Mouse (Mus musculus) heart, embryonic 14.5 days (tissue): ENCODE data around the gene Akap8. TPM values are rescaled to one million over a fixed set of nuclear protein-coding genes. Genes with fewer than 3 reads are reported as not detected.

Experiments used
- ATAC-seq: fragments of 200-750 bp; cut with Nextera tagmentation; 2 replicates; pipeline ENCODE4 v1.8.0; 2017; ENCODE audit warnings: low read depth, moderate TSS enrichment; ENCODE audit not compliant: insufficient number of reproducible peaks, insufficient read depth, low FRiP score
- H3K27ac ChIP-seq, 2 experiments: fragments of 200-500 bp in 1 of 2; fragments of 300-500 bp in 1 of 2; sonication (generic) in 1 of 2; replicated peaks in 1 of 2; 2 replicates each; pipeline ENCODE4 v1.5.1; 2012 to 2014; ENCODE audit warnings: low read depth in 2 of 2, low read length in 2 of 2, control low read depth in 1 of 2, mild to moderate bottlenecking in 1 of 2, mixed read lengths in 1 of 2; ENCODE audit not compliant: control insufficient read depth in 1 of 2, insufficient read depth in 1 of 2
- H3K27me3 ChIP-seq: fragments of 300-500 bp; sonication (generic); 2 replicates; pipeline ENCODE4 v1.6.1; 2014; ENCODE audit warnings: mild to moderate bottlenecking, low read length, control low read depth; ENCODE audit not compliant: control insufficient read depth, insufficient read depth
- H3K36me3 ChIP-seq: fragments of 300-500 bp; sonication (generic); 2 replicates; pipeline ENCODE4 v1.6.1; 2014; ENCODE audit warnings: mild to moderate bottlenecking, control low read depth, low read length, mixed read lengths; ENCODE audit not compliant: control insufficient read depth, insufficient read depth
- H3K4me1 ChIP-seq, 2 experiments: fragments of 200-500 bp in 1 of 2; fragments of 300-500 bp in 1 of 2; sonication (generic) in 1 of 2; 2 replicates each; pipeline ENCODE4 v1.6.1; 2012 to 2014; ENCODE audit warnings: low read length in 2 of 2, control low read depth in 1 of 2, mixed read lengths in 1 of 2; ENCODE audit not compliant: control insufficient read depth in 2 of 2, insufficient read depth in 2 of 2
- H3K4me2 ChIP-seq: fragments of 300-500 bp; sonication (generic); 2 replicates; pipeline ENCODE4 v1.6.1; 2014; ENCODE audit warnings: mild to moderate bottlenecking, low read length
- H3K4me3 ChIP-seq, 2 experiments: fragments of 200-500 bp in 1 of 2; fragments of 300-500 bp in 1 of 2; sonication (generic) in 1 of 2; 2 replicates each; pipeline ENCODE4 v1.5.1; 2012 to 2014; ENCODE audit warnings: low read length in 2 of 2, mild to moderate bottlenecking in 2 of 2, control low read depth in 1 of 2, low read depth in 1 of 2, moderate library complexity in 1 of 2; ENCODE audit not compliant: control insufficient read depth in 1 of 2, insufficient read depth in 1 of 2
- H3K9ac ChIP-seq: fragments of 300-500 bp; sonication (generic); 2 replicates; pipeline ENCODE4 v1.6.1; 2014; ENCODE audit warnings: mild to moderate bottlenecking, low read length
- H3K9me3 ChIP-seq: fragments of 300-500 bp; sonication (generic); 2 replicates; pipeline ENCODE4 v1.6.1; 2016; ENCODE audit warnings: low read length, control low read depth; ENCODE audit not compliant: control insufficient read depth
- WGBS: fragments of 180-500 bp; shearing (Covaris S2); extraction: QIAGEN DNeasy Blood & Tissue Kit; methylation state at CpG from one replicate; pipeline ENCODE4 v1.1.7; 2014; 5-methylcytosine and 5-hydroxymethylcytosine counted together
- polyA plus RNA-seq: library from polyadenylated mRNA; unstranded; fragments of >200 nt; fragmentation: Nextera tagmentation; extraction: Ambion mirVana; gene quantifications from 2 replicates; pipeline ENCODE4 v1.2.1, GENCODE M21; 2014

Akap8 gene
- polyA plus RNA-seq, 1 experiment from 2014 or later = 34.9 TPM

GRCm38 (mm10) chr17:32354211-32354610 is 33.2 kb upstream of the Akap8 start:
- Histone ChIP-seq H3K4me1 (peaks cover 0 to 7% of the 10 kb centered on the region in 2 experiments; a peak in 1 of 4 replicates), H3K27me3 (no peaks in the 10 kb centered on the region)

DNA sequence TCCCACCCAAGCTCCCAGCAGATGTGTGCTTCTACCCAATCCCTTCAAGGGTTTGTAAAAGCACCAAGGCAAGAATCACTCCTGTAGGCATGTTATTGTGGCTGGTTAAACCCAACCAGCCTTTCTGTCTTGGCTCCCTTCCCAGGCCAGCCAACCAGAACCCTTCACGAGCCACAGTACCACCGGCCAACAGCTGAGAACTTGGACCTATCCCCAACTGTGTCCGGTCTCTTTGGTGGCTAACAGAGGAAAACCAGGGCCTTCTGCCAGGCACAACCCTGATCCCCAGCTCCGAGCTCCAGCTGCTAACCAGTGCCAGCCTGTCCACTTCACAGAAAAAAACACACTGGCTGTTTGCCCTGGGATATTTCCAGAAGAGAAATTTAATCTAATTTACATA is 32.7 kb upstream of the Akap8 start:
- H3K27ac ChIP-seq = 0 out of 4 replicates have a peak overlapping the region, but pooled peaks of 1 of the 2 experiments have one; percentile 10
- H3K9ac ChIP-seq = no peak overlapping the region
- H3K27me3 ChIP-seq = no peaks in the 10 kb centered on the region
- H3K4me1 ChIP-seq = peaks cover 0 to 12% of the 10 kb centered on the region in 2 experiments; a peak in 2 of 4 replicates
- WGBS = 57% methylated on average over 4 of the region's 4 CpGs
- no peak overlapping the region for H3K4me3 ChIP-seq
- H3K36me3 ChIP-seq = peaks cover 53% of the 10 kb centered on the region
- no peak overlapping the region for H3K4me2 ChIP-seq
- no peaks in the 10 kb centered on the region for H3K9me3 ChIP-seq
- no peak for ATAC-seq

More at GRCm38 (mm10) chr17:32354211-32354610, 33.2 kb upstream of the Akap8 start:
- Histone ChIP-seq H3K4me2 (no peak overlapping the region), H3K4me3 (no peak overlapping the region), H3K27ac (peak overlapping the region in 1 of 2 experiments; percentile 35; a peak in 1 of 4 replicates), H3K9ac (no peak overlapping the region), H3K9me3 (no peaks in the 10 kb centered on the region), H3K36me3 (peaks cover 59% of the 10 kb centered on the region)
- WGBS = 55% methylated on average over 5 of the region's 5 CpGs
- no peak for ATAC-seq

DNA sequence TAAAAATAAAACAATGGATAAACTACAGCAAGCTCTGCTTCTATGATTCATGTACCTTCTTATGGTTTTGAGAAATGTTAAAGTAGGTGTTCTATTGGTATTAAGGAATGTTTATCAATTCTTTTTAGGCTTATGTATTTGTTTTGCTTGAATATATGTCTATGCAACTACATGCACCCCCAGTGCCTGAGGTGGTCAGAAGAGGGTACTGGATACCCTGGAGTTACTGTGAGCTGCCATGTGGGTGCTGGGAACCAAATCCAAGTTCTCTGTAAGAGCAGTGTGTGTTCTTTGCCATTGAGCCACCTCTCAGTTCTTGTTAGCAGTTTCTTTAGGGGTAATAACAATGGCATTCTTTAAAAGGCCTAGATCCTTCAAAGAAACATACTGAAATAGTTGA is 30.7 kb upstream of the Akap8 start:
- no peak overlapping the region for H3K9ac ChIP-seq
- no peak overlapping the region for H3K4me3 ChIP-seq
- H3K9me3 ChIP-seq = no peaks in the 10 kb centered on the region
- H3K27ac ChIP-seq = no peak overlapping the region
- H3K4me2 ChIP-seq = no peak overlapping the region
- H3K27me3 ChIP-seq = no peaks in the 10 kb centered on the region
- peaks cover 0 to 16% of the 10 kb centered on the region in 2 experiments; a peak in 2 of 4 replicates for H3K4me1 ChIP-seq
- no peak for ATAC-seq
- H3K36me3 ChIP-seq = peaks cover 34% of the 10 kb centered on the region

DNA sequence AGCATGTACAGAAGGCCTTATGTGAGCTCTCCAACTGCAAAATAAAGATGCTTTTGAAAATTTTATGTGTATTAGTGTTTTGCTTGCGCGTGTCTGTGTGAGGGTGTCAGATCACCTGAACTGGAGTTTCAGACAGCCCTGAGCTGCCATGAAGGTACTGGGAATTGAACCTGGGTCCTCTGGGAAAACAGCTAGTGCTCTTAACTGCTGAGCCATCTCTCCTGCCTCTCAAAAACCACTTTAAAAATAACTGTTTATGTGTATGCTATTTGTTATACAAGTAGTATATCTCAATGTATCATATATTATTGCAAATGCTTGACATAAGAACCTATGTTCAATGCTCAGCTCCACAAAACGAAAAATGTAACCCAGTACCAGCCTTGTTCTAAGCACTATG is 30.2 kb upstream of the Akap8 start:
- no peak overlapping the region for H3K27ac ChIP-seq
- peak overlapping the region; percentile 66 for H3K9ac ChIP-seq
- peak overlapping the region; percentile 74 for H3K4me2 ChIP-seq
- H3K4me3 ChIP-seq = peak overlapping the region in 1 of 2 experiments; percentile 66; a peak in 2 of 4 replicates
- 72% methylated on average over 3 of the region's 3 CpGs for WGBS
- ATAC-seq = no peak
- peaks cover 0 to 16% of the 10 kb centered on the region in 2 experiments; a peak in 2 of 4 replicates for H3K4me1 ChIP-seq
- H3K9me3 ChIP-seq = no peaks in the 10 kb centered on the region
- no peaks in the 10 kb centered on the region for H3K27me3 ChIP-seq
- peaks cover 29% of the 10 kb centered on the region for H3K36me3 ChIP-seq

DNA sequence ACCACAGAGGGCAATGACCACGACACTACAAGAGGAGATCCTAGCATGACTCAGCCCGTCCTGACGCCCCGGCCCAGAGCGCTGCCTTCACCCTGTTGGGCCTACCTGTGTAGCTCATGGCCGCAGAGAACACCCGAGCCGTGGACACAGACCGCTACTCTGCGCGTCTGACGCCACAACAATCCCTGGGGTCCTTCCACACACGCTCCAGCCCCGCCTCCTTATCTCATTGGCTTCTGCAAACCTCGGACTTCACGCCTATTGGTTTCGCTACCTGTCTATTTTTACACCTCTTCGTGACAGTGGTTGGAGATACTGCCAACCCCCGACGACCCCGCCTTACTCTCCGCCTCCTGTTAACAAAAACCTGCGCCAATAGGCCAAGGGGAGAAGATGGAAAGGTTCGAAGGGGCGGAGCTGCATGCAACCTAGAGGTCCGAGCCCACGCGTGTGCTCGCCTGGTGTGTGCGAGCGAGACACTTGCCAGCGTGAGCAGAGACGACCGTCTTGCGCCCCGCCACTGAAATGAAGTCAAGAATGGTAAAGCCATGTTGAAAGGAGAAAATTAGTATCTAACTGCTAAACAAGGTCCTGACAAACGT is 29.4 kb upstream of the Akap8 start, which contains the start of gene Akap8l:
Akap8l (minus strand) TSS at position 226 of the 602 bp plus-strand sequence.
- Histone ChIP-seq H3K4me3 (peak within 1 kb of the TSS; percentile 66 to 72), H3K4me2 (peak within 1 kb of the TSS; percentile 95), H3K9ac (peak within 1 kb of the TSS; percentile 85), H3K27ac (peak within 1 kb of the TSS; percentile 71 to 85), H3K4me1 (peaks cover 0 to 16% of the 10 kb centered on the region in 2 experiments; a peak in 2 of 4 replicates), H3K36me3 (peaks cover 21% of the 10 kb centered on the region), H3K27me3 (no peaks in the 10 kb centered on the region), H3K9me3 (no peaks in the 10 kb centered on the region)
- peak; percentile 96 for ATAC-seq
- under 1% methylated on average over 37 of the region's 37 CpGs for WGBS

- peak overlapping the region; percentile 95 for H3K4me2 ChIP-seq
- peak; percentile 12 for ATAC-seq
- H3K27me3 ChIP-seq = no peaks in the 10 kb centered on the region
- peaks cover 0 to 16% of the 10 kb centered on the region in 2 experiments; a peak in 2 of 4 replicates for H3K4me1 ChIP-seq
- H3K36me3 ChIP-seq = peaks cover 19% of the 10 kb centered on the region
- WGBS = under 1% methylated on average over 24 of the region's 24 CpGs
- H3K9me3 ChIP-seq = no peaks in the 10 kb centered on the region
- peak overlapping the region; percentile 66 to 72 for H3K4me3 ChIP-seq
- peak overlapping the region; percentile 85 for H3K9ac ChIP-seq
- H3K27ac ChIP-seq = peak overlapping the region; percentile 71 to 85
These were observed 28.9 kb upstream of the Akap8 start for GRCm38 (mm10) chr17:32349851-32350381.

DNA sequence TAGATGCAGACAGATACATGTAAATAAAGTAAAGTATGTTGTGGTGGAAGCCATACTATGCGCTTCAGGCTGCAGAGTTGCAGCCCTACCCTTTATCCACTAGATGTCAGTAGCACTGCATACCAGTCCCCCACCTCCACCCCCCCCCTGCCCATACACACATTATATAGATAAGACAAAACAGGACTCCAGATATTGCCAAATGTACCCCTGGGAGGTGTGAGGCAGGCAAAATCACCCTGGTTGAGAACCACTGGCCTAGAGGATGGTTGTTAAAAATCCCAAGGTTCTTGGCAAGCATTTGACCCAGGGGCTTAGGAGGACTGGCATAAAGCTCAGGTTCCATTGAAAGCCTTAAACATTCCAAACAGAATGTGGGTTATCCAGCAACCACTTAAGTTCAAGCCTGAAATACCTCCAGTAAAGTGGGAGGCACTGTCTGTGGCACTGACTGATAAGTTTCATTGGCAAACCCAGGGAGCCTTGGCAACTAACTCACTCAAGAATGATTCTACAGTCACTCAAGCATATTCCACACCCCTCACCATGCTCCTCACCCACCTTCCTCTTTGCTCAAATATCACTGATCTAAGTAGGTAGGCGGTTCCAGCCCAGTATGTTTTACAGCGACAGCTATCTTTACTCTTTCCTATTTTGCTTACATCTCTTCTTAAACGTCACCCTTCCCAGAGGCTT is 28.1 kb upstream of the Akap8 start:
- 4% methylated on average over 4 of the region's 4 CpGs for WGBS
- Histone ChIP-seq H3K27me3 (no peaks in the 10 kb centered on the region), H3K27ac (peak overlapping the region; percentile 55 to 85), H3K4me2 (peak overlapping the region; percentile 95), H3K36me3 (peaks cover 19% of the 10 kb centered on the region), H3K4me3 (peak overlapping the region; percentile 66 to 72; a peak in 3 of 4 replicates), H3K9ac (peak overlapping the region; percentile 85), H3K4me1 (peaks cover 0 to 16% of the 10 kb centered on the region in 2 experiments; a peak in 2 of 4 replicates), H3K9me3 (no peaks in the 10 kb centered on the region)
- 0 out of 2 replicates have a peak, but pooled peaks have one; percentile 15 for ATAC-seq
